Mouse (Mus musculus) lung, postnatal 14 days (tissue): ENCODE measurements at regions not wholly inside any gene's neighbourhood (a gene's known extent, or its start where the extent isn't known, plus 50 kb on each side); places are given as distances from the start of the nearest gene placed in this dataset.
"Not testable (repeated sequence)": the region's sequence is repeated elsewhere in the genome, so short reads cannot be mapped to it uniquely, and the experiment has no call there.

ENCODE experiments used
- DNase-seq: peaks from one replicate; pipeline ENCODE4 v3.0.0; 2021

- no peak for DNase-seq
These were observed 505.4 kb downstream of the Sema5a start for GRCm38 (mm10) chr15:32749971-32750370.

- no peak for DNase-seq
These were observed 507.4 kb downstream of the Sema5a start for GRCm38 (mm10) chr15:32751991-32752390.

- no peak for DNase-seq
These were observed 515.5 kb downstream of the Sema5a start for GRCm38 (mm10) chr15:32760141-32760540.

GRCm38 (mm10) chr15:32766011-32766701, 521.5 kb downstream of the Sema5a start:
- DNase-seq = no peak

- no peak for DNase-seq
These were observed 522.3 kb downstream of the Sema5a start for GRCm38 (mm10) chr15:32766746-32767471.

GRCm38 (mm10) chr15:32778226-32778598, 533.6 kb downstream of the Sema5a start:
- not testable (repeated sequence) for DNase-seq

- DNase-seq = peak; percentile 67
These were observed 534.1 kb downstream of the Sema5a start for GRCm38 (mm10) chr15:32778599-32779273.

GRCm38 (mm10) chr15:32779274-32779615, 534.6 kb downstream of the Sema5a start:
- not testable (repeated sequence) for DNase-seq

GRCm38 (mm10) chr15:32781609-32782008, 537.0 kb downstream of the Sema5a start:
- not testable (repeated sequence) for DNase-seq

- DNase-seq = no peak
These were observed 554.6 kb downstream of the Sema5a start for GRCm38 (mm10) chr15:32799222-32799621.

- no peak for DNase-seq
These were observed 566.4 kb downstream of the Sema5a start for GRCm38 (mm10) chr15:32810849-32811632.

GRCm38 (mm10) chr15:32839966-32840365, 595.4 kb downstream of the Sema5a start:
- no peak for DNase-seq
